Mouse (Mus musculus): ENCODE measurements at regions not wholly inside any gene's neighbourhood (a gene's known extent, or its start where the extent isn't known, plus 50 kb on each side); places are given as distances from the start of the nearest gene placed in this dataset.

GRCm38 (mm10) chr14:78364822-78365221, 57.0 kb upstream of the Tnfsf11 start:
- Histone ChIP-seq H3K9me3 (no peaks in the 10 kb centered on the region), H3K4me1 (replicated peaks) (no peaks in the 10 kb centered on the region)
- ATAC-seq (ENCODE audit: low read depth): no peak

GRCm38 (mm10) chr14:78363123-78363522, 55.3 kb upstream of the Tnfsf11 start:
- 80% methylated on average over 5 of the region's 5 CpGs for WGBS
- Histone ChIP-seq H3K27me3 (no peaks in the 10 kb centered on the region), H3K4me3 (no peak overlapping the region), H3K9me3 (no peaks in the 10 kb centered on the region), H3K36me3 (no peaks in the 10 kb centered on the region), H3K4me1 (replicated peaks) (no peaks in the 10 kb centered on the region), H3K9ac (no peak overlapping the region), H3K4me2 (no peak overlapping the region), H3K27ac (replicated peaks) (no peak overlapping the region)
- no peak for ATAC-seq (ENCODE audit: low read depth)

More at GRCm38 (mm10) chr14:78364822-78365221, 57.0 kb upstream of the Tnfsf11 start:
- H3K36me3 ChIP-seq: no peaks in the 10 kb centered on the region
- no peak overlapping the region for H3K27ac ChIP-seq (replicated peaks)
- no peak overlapping the region for H3K4me2 ChIP-seq
- H3K27me3 ChIP-seq: no peaks in the 10 kb centered on the region
- no peak overlapping the region for H3K9ac ChIP-seq
- H3K4me3 ChIP-seq: no peak overlapping the region
